Mouse (Mus musculus) liver, adult 2 months (tissue): ENCODE data around the gene Ypel2. TPM values are rescaled to one million over a fixed set of nuclear protein-coding genes. Genes with fewer than 3 reads are reported as not detected.

Experiments used
- DNase-seq: peaks from one replicate; pipeline ENCODE4 v3.0.0-alpha.2; 2011; ENCODE audit warnings: low read depth, low spot score; ENCODE audit errors: extremely low read depth
- H3K27ac ChIP-seq: fragments of 200-500 bp; replicated peaks from 2 replicates; pipeline ENCODE4 v1.5.1; 2012; ENCODE audit warnings: low read depth, mild to moderate bottlenecking, control low read depth, inconsistent platforms, low read length; ENCODE audit not compliant: insufficient read depth
- H3K27me3 ChIP-seq: fragments of 200-500 bp; 2 replicates; pipeline ENCODE4 v1.6.1; 2012; ENCODE audit warnings: mild to moderate bottlenecking, moderate library complexity, low read length, inconsistent platforms; ENCODE audit not compliant: control insufficient read depth, insufficient read depth
- H3K36me3 ChIP-seq: fragments of 200-500 bp; 2 replicates; pipeline ENCODE4 v1.6.1; 2012; ENCODE audit warnings: low read length, inconsistent platforms; ENCODE audit not compliant: control insufficient read depth, insufficient read depth
- H3K4me1 ChIP-seq: fragments of 200-500 bp; 2 replicates; pipeline ENCODE4 v1.6.1; 2011; ENCODE audit warnings: low read length; ENCODE audit not compliant: control insufficient read depth, insufficient read depth
- H3K4me3 ChIP-seq: fragments of 200-500 bp; 2 replicates; pipeline ENCODE4 v1.5.1; 2011; ENCODE audit warnings: low read depth, mild to moderate bottlenecking, control low read depth, low read length, moderate library complexity; ENCODE audit not compliant: insufficient read depth
- H3K79me2 ChIP-seq: fragments of 200-500 bp; 2 replicates; pipeline ENCODE4 v1.6.1; 2012; ENCODE audit warnings: inconsistent platforms, mild to moderate bottlenecking, low read length, moderate library complexity; ENCODE audit not compliant: control insufficient read depth, insufficient read depth
- H3K9ac ChIP-seq: fragments of 200-500 bp; 2 replicates; pipeline ENCODE4 v1.6.1; 2012; ENCODE audit warnings: low read depth, mild to moderate bottlenecking, control low read depth, inconsistent platforms, low read length
- CTCF ChIP-seq: fragments of 200-500 bp; IDR thresholded peaks from 2 replicates; pipeline ENCODE4 v1.5.1; 2011; ENCODE audit warnings: low read depth, low read length, control low read depth
- POLR2A ChIP-seq: fragments of 200-500 bp; IDR thresholded peaks from 2 replicates; pipeline ENCODE4 v1.6.1; 2011; ENCODE audit warnings: low read length, control low read depth; ENCODE audit not compliant: insufficient read depth; ENCODE audit errors: extremely low read depth
- WGBS: fragments of 180-500 bp; shearing (Covaris S2); methylation state at CpG from one replicate; pipeline ENCODE4 v1.1.7; 2018; 5-methylcytosine and 5-hydroxymethylcytosine counted together
- polyA plus RNA-seq: library from polyadenylated mRNA; depleted of rRNA; stranded (reverse); fragments of >200 nt; gene quantifications from 2 replicates; pipeline ENCODE4 v1.2.3, GENCODE M21; 2012; rRNA removed
- total RNA-seq: library from RNA; depleted of rRNA; stranded (reverse); fragments of >200 nt; gene quantifications from 2 replicates; pipeline ENCODE4 v1.2.3, GENCODE M21; 2014; rRNA removed

Gene Ypel2
- total RNA-seq = 6.2 and 9.7 TPM in 2 replicates
- 5.1 and 6.6 TPM in 2 replicates for polyA plus RNA-seq

GRCm38 (mm10) chr11:86993041-86994037, at the start of gene Ypel2:
Gene Ypel2 (minus strand): TSS chr11:86993707.
- DNase-seq = peak; percentile 85
- under 1% methylated on average over 96 of the region's 96 CpGs for WGBS
- H3K79me2 ChIP-seq = peaks cover 27% of the 10 kb centered on the region
- peak within 1 kb of the TSS; percentile 88 for H3K27ac ChIP-seq
- peaks cover 17% of the 10 kb centered on the region for H3K4me1 ChIP-seq
- H3K36me3 ChIP-seq = 0 out of 2 replicates have a peak, but pooled peaks cover 2% of the 10 kb centered on the region
- TF ChIP-seq POLR2A (peak; percentile 78), CTCF (0 out of 2 replicates have a peak, but pooled peaks have one; percentile 8)
- H3K27me3 ChIP-seq = no peaks in the 10 kb centered on the region
- peak within 1 kb of the TSS; percentile 78 for H3K4me3 ChIP-seq
- H3K9ac ChIP-seq = peak within 1 kb of the TSS; percentile 95

GRCm38 (mm10) chr11:87043052-87043451, 49.5 kb upstream of the Ypel2 start:
- Histone ChIP-seq H3K4me3 (no peak overlapping the region), H3K79me2 (no peaks in the 10 kb centered on the region), H3K4me1 (no peaks in the 10 kb centered on the region), H3K27ac (no peak overlapping the region), H3K9ac (no peak overlapping the region), H3K36me3 (no peaks in the 10 kb centered on the region), H3K27me3 (no peaks in the 10 kb centered on the region)
- TF ChIP-seq CTCF (no peak), POLR2A (no peak)
- WGBS = 81% methylated on average over 3 of the region's 3 CpGs
- no peak for DNase-seq

- Histone ChIP-seq H3K27ac (no peak overlapping the region), H3K4me1 (no peaks in the 10 kb centered on the region), H3K4me3 (no peak overlapping the region), H3K36me3 (no peaks in the 10 kb centered on the region), H3K79me2 (no peaks in the 10 kb centered on the region), H3K9ac (no peak overlapping the region), H3K27me3 (no peaks in the 10 kb centered on the region)
- peak; percentile 10 for DNase-seq
- WGBS = 79% methylated on average over 9 of the region's 9 CpGs
- no peak for TF ChIP-seq CTCF
- TF ChIP-seq POLR2A = no peak
These were observed 45.9 kb upstream of the Ypel2 start for GRCm38 (mm10) chr11:87039307-87039963.

GRCm38 (mm10) chr11:87036180-87036579, 42.7 kb upstream of the Ypel2 start:
- Histone ChIP-seq H3K36me3 (no peaks in the 10 kb centered on the region), H3K4me3 (no peak overlapping the region), H3K27ac (no peak overlapping the region), H3K79me2 (no peaks in the 10 kb centered on the region), H3K4me1 (no peaks in the 10 kb centered on the region), H3K9ac (no peak overlapping the region), H3K27me3 (no peaks in the 10 kb centered on the region)
- 68% methylated on average over 4 of the region's 4 CpGs for WGBS
- TF ChIP-seq POLR2A (no peak), CTCF (peak; percentile 33; the same call in 1 of the 2 replicates)
- DNase-seq = no peak

GRCm38 (mm10) chr11:87028212-87028611, 34.7 kb upstream of the Ypel2 start:
- no peak overlapping the region for H3K4me3 ChIP-seq
- no peak overlapping the region for H3K9ac ChIP-seq
- no peak overlapping the region for H3K27ac ChIP-seq
- no peak for TF ChIP-seq POLR2A
- TF ChIP-seq CTCF = no peak
- DNase-seq = no peak
- H3K27me3 ChIP-seq = no peaks in the 10 kb centered on the region
- no peaks in the 10 kb centered on the region for H3K79me2 ChIP-seq
- no peaks in the 10 kb centered on the region for H3K36me3 ChIP-seq
- 87% methylated on average over 3 of the region's 3 CpGs for WGBS
- peaks cover 6% of the 10 kb centered on the region for H3K4me1 ChIP-seq
